Mouse (Mus musculus) CH12.LX (cell line): ENCODE measurements at regions not wholly inside any gene's neighbourhood (a gene's known extent, or its start where the extent isn't known, plus 50 kb on each side); places are given as distances from the start of the nearest gene placed in this dataset.

Source experiments
- CTCF ChIP-seq, 2 experiments: IDR thresholded peaks in 1 of 2; conservative IDR thresholded peaks in 1 of 2; 2 replicates each; pipeline ENCODE4 v1.5.1; 2011 to 2012; ENCODE audit warnings: low read depth in 2 of 2, low read length in 2 of 2, improper control_type of control experiment in 1 of 2, inconsistent platforms in 1 of 2, mild to moderate bottlenecking in 1 of 2, moderate library complexity in 1 of 2
- IRF4 ChIP-seq: IDR thresholded peaks from 2 replicates; pipeline ENCODE4 v1.6.1; 2014; ENCODE audit warnings: low read depth, mild to moderate bottlenecking, inconsistent platforms, low read length, improper control_type of control experiment
- JUND ChIP-seq: conservative IDR thresholded peaks from 2 replicates; pipeline ENCODE4 v1.6.1; 2011; ENCODE audit warnings: low read depth, low read length, improper control_type of control experiment
- KAT2A ChIP-seq: IDR thresholded peaks from 2 replicates; pipeline ENCODE4 v1.6.1; 2012; ENCODE audit warnings: low read length, improper control_type of control experiment, inconsistent platforms; ENCODE audit not compliant: insufficient replicate concordance
- POLR2A ChIP-seq: IDR thresholded peaks from 2 replicates; pipeline ENCODE4 v1.6.1; 2011; ENCODE audit warnings: low read depth, mild to moderate bottlenecking, improper control_type of control experiment, low read length
- SIN3A ChIP-seq: IDR thresholded peaks from 2 replicates; pipeline ENCODE4 v1.6.1; 2012; ENCODE audit warnings: low read length, improper control_type of control experiment, inconsistent platforms
- TBP ChIP-seq: conservative IDR thresholded peaks from 2 replicates; pipeline ENCODE4 v1.6.1; 2011; ENCODE audit warnings: low read depth, low read length, improper control_type of control experiment

- TF ChIP-seq POLR2A = no peak
- no peak for TF ChIP-seq JUND
- no peak for TF ChIP-seq CTCF (conservative IDR thresholded peaks at IDR 0.05 in 1 of 2, IDR thresholded peaks at IDR 0.05 in 1 of 2; ENCODE audit: low read depth in 2 of 2, low read length in 2 of 2)
- TF ChIP-seq IRF4 = no peak
- no peak for TF ChIP-seq KAT2A
- no peak for TF ChIP-seq TBP
- no peak for TF ChIP-seq SIN3A
Measured at GRCm38 (mm10) chr8:11085244-11085643, 77.0 kb upstream of the Irs2 start.
